ENCODE assay signal across 9 mouse cellular contexts in genomic region chr19:4000949-4001525, GRCm38 (mm10). TPM values are rescaled to one million over a fixed set of nuclear protein-coding genes. Genes with fewer than 3 reads are reported as not detected.
DNase-seq lines count a peak whose midpoint lies in the region; ATAC-seq lines count a peak whose summit lies in the region.
"Had no signal": no experiment of that assay in that cellular context is flagged by ENCODE, and none has a peak within 500 bp of the region (broad histone marks: within the 10 kb centered on the region; RNA-seq: fewer than 3 reads in every experiment).

No protein-coding gene starts in this region.

- no peaks in the 10 kb centered on the region for H3K9me3 ChIP-seq in heart, embryonic 12.5 days (replicated peaks)
- no peaks in the 10 kb centered on the region for H3K9me3 ChIP-seq in hindbrain, embryonic 11.5 days (ENCODE audit: control insufficient read depth, low read length)

- peaks cover 63% of the 10 kb centered on the region for H3K4me1 ChIP-seq in heart, embryonic 12.5 days (replicated peaks)
- H3K4me1 ChIP-seq in hindbrain, embryonic 11.5 days (replicated peaks; ENCODE audit: control insufficient read depth, insufficient read depth, low read length) = peaks cover 3% of the 10 kb centered on the region

- peak overlapping the region; percentile 77 for H3K4me3 ChIP-seq in heart, embryonic 12.5 days
- H3K4me3 ChIP-seq in hindbrain, embryonic 11.5 days (ENCODE audit: low read depth, low read length) = peak overlapping the region; percentile 62

- peak overlapping the region; percentile 99 for H3K27ac ChIP-seq in heart, embryonic 12.5 days (ENCODE audit: poor library complexity, severe bottlenecking)
- H3K27ac ChIP-seq in hindbrain, embryonic 11.5 days (ENCODE audit: low read depth, low read length) = peak overlapping the region; percentile 94

- no peak for DNase-seq in heart, postnatal 4 days
- DNase-seq in MN1 (ENCODE audit: low spot score) = peak; percentile 24
- DNase-seq in hindbrain, embryonic 11.5 days (ENCODE audit: low spot score) = peak; percentile 29
- DNase-seq in mesoderm, embryonic 11.5 days (ENCODE audit: low read depth, low spot score) = peak; percentile 18
- DNase-seq in adrenal gland, adult (ENCODE audit: inconsistent age in 2 of 2, low spot score in 1 of 2) = no peak
- DNase-seq in left cerebral cortex, adult 18-20 months (ENCODE audit: low spot score in 2 of 2) = no peak

- H3K9ac ChIP-seq in heart, embryonic 12.5 days = peak overlapping the region; percentile 94
- H3K9ac ChIP-seq in hindbrain, embryonic 11.5 days (ENCODE audit: low read depth, low read length) = peak overlapping the region; percentile 76

- H3K36me3 ChIP-seq in heart, embryonic 12.5 days = peaks cover 14% of the 10 kb centered on the region
- no peaks in the 10 kb centered on the region for H3K36me3 ChIP-seq in hindbrain, embryonic 11.5 days (ENCODE audit: control insufficient read depth, insufficient read depth, low read length)

- no peaks in the 10 kb centered on the region for H3K27me3 ChIP-seq in heart, embryonic 12.5 days (replicated peaks)
- no peaks in the 10 kb centered on the region for H3K27me3 ChIP-seq in hindbrain, embryonic 11.5 days (ENCODE audit: control insufficient read depth, insufficient read depth, low read length)

- H3K4me2 ChIP-seq in heart, embryonic 12.5 days = peak overlapping the region; percentile 87
- peak overlapping the region; percentile 94 for H3K4me2 ChIP-seq in hindbrain, embryonic 11.5 days (replicated peaks; ENCODE audit: low read depth, low read length)

- 19% methylated on average over 17 of the region's 17 CpGs for WGBS in heart, embryonic 12.5 days
- 22% methylated on average over 17 of the region's 17 CpGs for WGBS in hindbrain, embryonic 11.5 days

- ATAC-seq in heart, embryonic 12.5 days (ENCODE audit: insufficient number of reproducible peaks, low FRiP score) = no peak
- no peak for ATAC-seq in hindbrain, embryonic 11.5 days (ENCODE audit: low FRiP score)
- no peak for ATAC-seq in activated CD4-positive, CD25-positive, alpha-beta regulatory T cell, adult 4 months

RNA-seq across cellular contexts. Expression of gene Gm49405, which starts 0.6 kb away (rescaled TPM):
- 4.2 and 4.6 TPM in 2 replicates for polyA plus RNA-seq in heart, embryonic 12.5 days (2016; fragmentation: Nextera tagmentation; extraction: Ambion mirVana)
- 1 to 10 TPM; 1.4 to 2.4 TPM for total RNA-seq in heart, postnatal 4 days (2021)
- polyA plus RNA-seq in hindbrain, embryonic 11.5 days (2014; fragmentation: Nextera tagmentation; extraction: Ambion mirVana) = 1.5 and 1.6 TPM in 2 replicates
- under 1 TPM; 0.19 to 0.42 TPM for polyA plus RNA-seq in activated CD4-positive, CD25-positive, alpha-beta regulatory T cell, adult 4 months (2017; shearing (Covaris generic))
- total RNA-seq in left cerebral cortex, adult 18-20 months (2021) = 1 to 10 TPM; 1.0 to 1.5 TPM

RNA-seq across cellular contexts. Expression of gene Nudt8, which starts 0.7 kb away (rescaled TPM):
- 41.0 and 44.7 TPM in 2 replicates for polyA plus RNA-seq in heart, embryonic 12.5 days (2016; fragmentation: Nextera tagmentation; extraction: Ambion mirVana)
- 10 to 100 TPM; 56.6 to 63.2 TPM for total RNA-seq in heart, postnatal 4 days (2021)
- polyA plus RNA-seq in hindbrain, embryonic 11.5 days (2014; fragmentation: Nextera tagmentation; extraction: Ambion mirVana) = 14.6 and 19.5 TPM in 2 replicates
- polyA plus RNA-seq in activated CD4-positive, CD25-positive, alpha-beta regulatory T cell, adult 4 months (2017; shearing (Covaris generic)) = 10 to 100 TPM; 17.3 to 17.8 TPM
- total RNA-seq in left cerebral cortex, adult 18-20 months (2021) = 10 to 100 TPM in 1 of 2 experiments, 1 to 10 TPM in 1; 8.9 to 10.8 TPM

RNA-seq across cellular contexts. Expression of gene Doc2g, which starts 2.1 kb away (rescaled TPM):
- polyA plus RNA-seq in heart, embryonic 12.5 days (2016; fragmentation: Nextera tagmentation; extraction: Ambion mirVana) = 74.6 and 84.9 TPM in 2 replicates
- 100 to 1,000 TPM; 106 to 120 TPM for total RNA-seq in heart, postnatal 4 days (2021)
- polyA plus RNA-seq in hindbrain, embryonic 11.5 days (2014; fragmentation: Nextera tagmentation; extraction: Ambion mirVana) = 1.5 and 1.9 TPM in 2 replicates
- polyA plus RNA-seq in activated CD4-positive, CD25-positive, alpha-beta regulatory T cell, adult 4 months (2017; shearing (Covaris generic)) = 1 to 10 TPM in 1 of 2 experiments, under 1 TPM in 1; 0.45 to 1.5 TPM
- total RNA-seq in left cerebral cortex, adult 18-20 months (2021) = 1 to 10 TPM; 3.5 to 4.9 TPM

RNA-seq across cellular contexts. Expression of gene Tbx10, which starts 8.5 kb away (rescaled TPM):
- polyA plus RNA-seq in heart, embryonic 12.5 days (2016; fragmentation: Nextera tagmentation; extraction: Ambion mirVana) = not detected in 2 replicates
- total RNA-seq in heart, postnatal 4 days (2021) = not detected
- 0.70 and 2.3 TPM in 2 replicates for polyA plus RNA-seq in hindbrain, embryonic 11.5 days (2014; fragmentation: Nextera tagmentation; extraction: Ambion mirVana)
- polyA plus RNA-seq in activated CD4-positive, CD25-positive, alpha-beta regulatory T cell, adult 4 months (2017; shearing (Covaris generic)) = not detected
- total RNA-seq in left cerebral cortex, adult 18-20 months (2021) = not detected
- total RNA-seq: neutrophil, adult 5-6 weeks had no signal

RNA-seq across cellular contexts. Expression of gene Ndufv1, which starts 11.6 kb away (rescaled TPM):
- 402 and 417 TPM in 2 replicates for polyA plus RNA-seq in heart, embryonic 12.5 days (2016; fragmentation: Nextera tagmentation; extraction: Ambion mirVana)
- 100 to 1,000 TPM; 774 to 835 TPM for total RNA-seq in heart, postnatal 4 days (2021)
- polyA plus RNA-seq in hindbrain, embryonic 11.5 days (2014; fragmentation: Nextera tagmentation; extraction: Ambion mirVana) = 188 and 201 TPM in 2 replicates
- polyA plus RNA-seq in activated CD4-positive, CD25-positive, alpha-beta regulatory T cell, adult 4 months (2017; shearing (Covaris generic)) = 100 to 1,000 TPM; 129 to 134 TPM
- total RNA-seq in left cerebral cortex, adult 18-20 months (2021) = 100 to 1,000 TPM; 265 to 266 TPM

Comparison
In these comparisons a context has a peak if more than half of its experiments do, and no peak if none do; other contexts are left out.
1. DNase-seq: peak in MN1 (single experiment), hindbrain, embryonic 11.5 days (single experiment) and mesoderm, embryonic 11.5 days (single experiment); none in heart, postnatal 4 days (single experiment), adrenal gland, adult (0 of 2) and left cerebral cortex, adult 18-20 months (0 of 2).
2. RNA of gene Doc2g, which starts 2.1 kb away (polyA plus RNA-seq): 74.6 to 84.9 TPM in heart, embryonic 12.5 days; 1.5 to 1.9 TPM in hindbrain, embryonic 11.5 days and 0.45 to 1.5 TPM in activated CD4-positive, CD25-positive, alpha-beta regulatory T cell, adult 4 months; every median in the first group is over 10 times any median in the second.